Mouse (Mus musculus) heart, embryonic 13.5 days (tissue): ENCODE data around the gene Pnpla8. TPM values are rescaled to one million over a fixed set of nuclear protein-coding genes. Genes with fewer than 3 reads are reported as not detected.

Experiments
- ATAC-seq: fragments of 200-750 bp; cut with Nextera tagmentation; 2 replicates; pipeline ENCODE4 v1.8.0; 2017; ENCODE audit warnings: moderate TSS enrichment; ENCODE audit not compliant: insufficient number of reproducible peaks, low FRiP score, low TSS enrichment; ENCODE audit errors: extremely low read depth
- H3K27ac ChIP-seq: fragments of 300-500 bp; sonication (generic); replicated peaks from 2 replicates; pipeline ENCODE4 v1.5.1; 2015; ENCODE audit warnings: moderate library complexity, mild to moderate bottlenecking, inconsistent platforms
- H3K27me3 ChIP-seq: fragments of 300-500 bp; sonication (generic); replicated peaks from 2 replicates; pipeline ENCODE4 v1.6.1; 2015; ENCODE audit warnings: mild to moderate bottlenecking, inconsistent platforms
- H3K36me3 ChIP-seq: fragments of 300-500 bp; sonication (generic); 2 replicates; pipeline ENCODE4 v1.6.1; 2015; ENCODE audit warnings: mild to moderate bottlenecking, inconsistent platforms
- H3K4me1 ChIP-seq: fragments of 300-500 bp; sonication (generic); 2 replicates; pipeline ENCODE4 v1.6.1; 2015; ENCODE audit warnings: inconsistent platforms
- H3K4me2 ChIP-seq: fragments of 300-500 bp; sonication (generic); 2 replicates; pipeline ENCODE4 v1.6.1; 2015; ENCODE audit warnings: inconsistent platforms, mild to moderate bottlenecking, moderate library complexity
- H3K4me3 ChIP-seq: fragments of 300-500 bp; sonication (generic); 2 replicates; pipeline ENCODE4 v1.5.1; 2015; ENCODE audit warnings: moderate library complexity, mild to moderate bottlenecking, inconsistent platforms
- H3K9ac ChIP-seq: fragments of 300-500 bp; sonication (generic); 2 replicates; pipeline ENCODE4 v1.6.1; 2015; ENCODE audit warnings: inconsistent platforms, mild to moderate bottlenecking, moderate library complexity
- H3K9me3 ChIP-seq: fragments of 300-500 bp; sonication (generic); 2 replicates; pipeline ENCODE4 v1.6.1; 2016; ENCODE audit warnings: inconsistent platforms
- WGBS: fragments of 180-500 bp; shearing (Covaris S2); methylation state at CpG from one replicate; pipeline ENCODE4 v1.1.7; 2015; ENCODE audit warnings: mixed read lengths; 5-methylcytosine and 5-hydroxymethylcytosine counted together
- microRNA-seq: library from miRNA; unstranded; fragments of <30 nt; microRNA quantifications from one replicate; pipeline ENCODE4, GENCODE M21; 2016
- polyA plus RNA-seq: library from polyadenylated mRNA; unstranded; fragments of >200 nt; fragmentation: Nextera tagmentation; extraction: Ambion mirVana; gene quantifications from 2 replicates; pipeline ENCODE4 v1.2.1, GENCODE M21; 2015

The Pnpla8 gene
- polyA plus RNA-seq, 1 experiment from 2014 or later = 55.5 TPM

GRCm38 (mm10) chr12:44371076-44371710, 150.0 kb downstream of the Pnpla8 start:
- Histone ChIP-seq H3K9ac (no peak overlapping the region), H3K27me3 (no peaks in the 10 kb centered on the region), H3K27ac (no peak overlapping the region)

More at GRCm38 (mm10) chr12:44371076-44371710, 150.0 kb downstream of the Pnpla8 start:
- Histone ChIP-seq H3K4me2 (no peak overlapping the region), H3K9me3 (no peaks in the 10 kb centered on the region), H3K36me3 (no peaks in the 10 kb centered on the region), H3K4me1 (peaks cover 3% of the 10 kb centered on the region; the same call in 1 of the 2 replicates), H3K4me3 (no peak overlapping the region)
- ATAC-seq = no peak
- 64% methylated on average over 3 of the region's 3 CpGs for WGBS

Small RNAs within 50 kb of the gene (microRNA-seq; reads per million reads assigned to microRNA genes)
- not detected for gene Mir5627

Other genes starting within 250 kb of the Pnpla8 start
- 20.3 and 22.7 TPM in 2 replicates for gene Dnajb9, start 11.0 kb upstream of the Pnpla8 start, polyA plus RNA-seq
- 0.88 and 1.1 TPM in 2 replicates for gene Nrcam, start 107.5 kb downstream of the Pnpla8 start, polyA plus RNA-seq